Mouse (Mus musculus) T-helper 2 cell (primary cell): ENCODE measurements around the gene Camk2b.
"Not testable (repeated sequence)": the region's sequence is repeated elsewhere in the genome, so short reads cannot be mapped to it uniquely, and the experiment has no call there.

Experiments used
- in situ Hi-C: fragments of 300-600 bp; cut with MboI, MseI; formaldehyde crosslinking; loops from one replicate; pipeline ENCODE4 v1.15.1; 2025; ENCODE audit warnings: high pct_unique_total_duplicates

Camk2b gene

GRCm38 (mm10) chr11:5948546-5949250 lies 117.5 kb downstream of the Camk2b start:
- in situ Hi-C loops: no loop called here

DNA sequence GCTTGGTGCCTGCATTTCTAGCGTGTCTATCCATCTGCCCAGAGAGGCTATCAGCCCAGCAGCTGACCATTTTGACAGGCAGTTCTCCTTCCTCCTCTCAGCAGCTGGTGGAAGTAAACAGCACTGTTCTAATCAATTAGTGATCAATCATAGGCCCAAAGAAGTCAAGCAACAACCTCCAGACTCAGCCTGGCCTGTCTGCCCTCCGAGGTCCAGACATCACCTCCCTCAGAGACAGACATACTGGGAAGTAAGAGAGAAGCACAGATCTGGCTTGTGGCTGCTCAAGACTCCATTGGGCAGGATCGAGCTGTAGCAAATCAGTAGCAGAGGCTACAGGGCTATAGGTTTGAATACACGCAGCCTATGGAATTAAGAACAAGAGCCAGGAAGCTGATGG lies 118.4 kb downstream of the Camk2b start:
- in situ Hi-C loops: no loop called here

- in situ Hi-C loops: no loop called here
These were observed 121.1 kb downstream of the Camk2b start for GRCm38 (mm10) chr11:5945096-5945495.

- in situ Hi-C loops: no loop called here
These were observed 123.2 kb downstream of the Camk2b start for GRCm38 (mm10) chr11:5942966-5943365.

DNA sequence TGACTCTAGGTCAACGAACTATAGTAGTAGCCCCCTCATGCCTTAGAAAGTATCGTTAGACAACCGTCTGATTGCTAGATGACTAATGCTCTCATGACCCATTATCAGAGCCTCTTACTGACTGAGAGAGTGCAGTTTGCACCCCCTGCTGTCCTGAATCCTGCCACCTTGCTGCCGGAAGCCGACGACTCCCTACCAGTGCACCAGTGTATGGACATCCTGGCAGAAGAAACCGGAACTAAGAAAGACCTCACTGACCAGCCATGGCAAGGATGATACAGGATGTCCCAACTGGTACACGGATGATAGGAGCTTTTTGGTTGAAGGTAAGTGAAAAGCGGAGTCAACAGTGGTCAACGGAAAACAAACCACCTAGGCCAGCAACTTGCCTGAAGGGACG lies 131.6 kb downstream of the Camk2b start:
- in situ Hi-C loops: not testable (repeated sequence)

DNA sequence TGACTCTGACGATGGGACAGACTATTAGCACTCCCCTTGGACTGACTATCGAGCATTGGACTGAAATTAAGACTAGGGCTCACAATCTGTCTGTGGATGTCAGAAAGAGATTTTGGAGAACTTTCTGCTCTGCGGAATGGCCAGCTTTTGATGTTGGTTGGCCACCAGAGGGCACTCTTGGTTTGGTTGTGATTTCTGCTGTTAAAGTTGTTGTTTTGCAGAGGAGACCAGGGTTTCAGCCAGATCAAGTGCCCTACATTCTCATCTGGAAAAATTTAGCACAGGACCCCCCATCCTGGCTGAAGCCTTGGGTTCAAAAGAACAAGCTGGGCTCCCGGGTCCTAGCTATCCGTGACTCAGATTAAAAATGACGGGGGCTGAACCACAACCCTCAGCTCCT lies 134.2 kb downstream of the Camk2b start:
- in situ Hi-C loops: not testable (repeated sequence)

DNA sequence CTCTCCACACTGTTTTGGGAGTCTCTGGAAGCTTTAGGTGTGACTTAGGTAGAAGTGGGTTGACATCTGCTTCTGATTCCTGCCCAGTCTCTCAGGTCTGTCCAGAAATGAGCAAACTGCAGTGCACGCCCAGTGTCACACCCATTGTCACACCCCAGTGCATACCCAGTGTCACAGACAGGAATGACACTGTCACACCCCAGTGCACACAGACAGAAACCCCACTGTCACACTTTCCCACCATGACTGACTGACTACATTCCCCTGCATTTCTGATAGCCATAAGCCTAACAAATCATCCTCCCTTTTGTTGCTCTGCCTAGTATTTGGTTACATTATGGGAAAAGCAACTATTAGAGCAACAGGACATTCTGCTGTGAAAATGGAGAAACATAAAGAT lies 135.6 kb downstream of the Camk2b start:
- in situ Hi-C loops: no loop called here

GRCm38 (mm10) chr11:5926696-5927220 lies 139.4 kb downstream of the Camk2b start:
- in situ Hi-C loops: no loop called here

DNA sequence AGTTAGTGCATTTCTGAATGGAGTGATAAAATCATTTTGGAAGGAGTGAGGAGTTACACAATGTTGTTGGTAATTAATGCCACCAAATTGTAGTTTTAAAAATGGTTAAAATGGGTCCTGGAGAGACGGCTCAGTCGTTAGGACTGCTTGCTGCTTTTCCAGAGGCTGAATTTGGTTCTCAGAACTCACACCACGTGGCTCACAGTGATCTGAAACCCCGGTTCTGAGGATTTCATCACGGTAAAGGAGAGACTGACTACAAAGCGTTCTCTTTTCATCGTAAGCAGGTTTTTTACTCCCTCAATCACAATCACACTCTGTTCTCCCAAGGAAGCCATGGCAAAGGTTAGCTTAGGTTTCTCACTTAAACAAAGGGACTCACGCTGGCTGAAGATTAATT lies 141.5 kb downstream of the Camk2b start:
- in situ Hi-C loops: no loop called here

GRCm38 (mm10) chr11:5920323-5920960 lies 145.7 kb downstream of the Camk2b start:
- in situ Hi-C loops: no loop called here
